Mouse (Mus musculus) T-helper 17 cell (primary cell): ENCODE results near the gene Tpcn1.

Experiments used
- in situ Hi-C, 2 experiments: fragments of 300-600 bp; cut with MboI, MseI; formaldehyde crosslinking; loops; 1 replicate in 1 of 2; 2 replicates in 1 of 2; pipeline ENCODE4 v1.15.1; 2025; ENCODE audit warnings: high pct_unique_total_duplicates in 2 of 2

The Tpcn1 gene

GRCm38 (mm10) chr5:120579898-120580626 lies 8.4 kb downstream of the Tpcn1 start:
- in situ Hi-C loops, result no loop called here

DNA sequence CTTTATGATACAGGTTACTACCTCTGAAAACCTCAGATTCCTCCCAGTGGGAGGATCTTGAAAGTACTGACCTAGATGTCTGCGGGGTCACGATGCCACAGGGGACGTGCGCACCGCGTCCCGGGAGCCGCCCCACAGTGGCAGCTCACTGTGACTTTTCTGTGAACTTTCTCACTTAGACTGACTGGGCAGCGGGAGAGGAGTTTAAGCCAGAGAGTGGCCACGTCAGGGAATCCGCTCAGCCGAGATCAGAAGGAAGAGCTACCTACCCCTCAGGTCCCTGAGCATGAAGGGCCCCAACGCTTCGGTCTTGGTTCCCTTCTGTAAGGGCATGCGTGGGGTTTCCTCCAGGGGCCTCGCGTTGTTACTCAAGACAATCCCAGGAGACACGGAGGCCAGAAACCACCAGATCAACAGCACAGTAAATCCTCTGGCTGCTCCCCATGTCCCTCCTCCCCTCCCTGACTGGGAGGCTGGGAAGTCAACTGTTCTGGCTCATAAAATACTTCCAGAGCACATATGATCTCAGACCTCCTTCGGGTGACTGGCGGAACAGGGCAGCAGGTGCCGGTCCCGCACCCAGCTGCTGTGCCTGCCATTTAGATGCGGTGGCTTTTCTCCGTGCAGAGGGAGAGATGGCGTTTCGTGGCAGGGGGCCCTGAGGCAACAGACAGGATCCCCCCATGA lies 9.1 kb downstream of the Tpcn1 start:
- in situ Hi-C loops, result no loop called here

DNA sequence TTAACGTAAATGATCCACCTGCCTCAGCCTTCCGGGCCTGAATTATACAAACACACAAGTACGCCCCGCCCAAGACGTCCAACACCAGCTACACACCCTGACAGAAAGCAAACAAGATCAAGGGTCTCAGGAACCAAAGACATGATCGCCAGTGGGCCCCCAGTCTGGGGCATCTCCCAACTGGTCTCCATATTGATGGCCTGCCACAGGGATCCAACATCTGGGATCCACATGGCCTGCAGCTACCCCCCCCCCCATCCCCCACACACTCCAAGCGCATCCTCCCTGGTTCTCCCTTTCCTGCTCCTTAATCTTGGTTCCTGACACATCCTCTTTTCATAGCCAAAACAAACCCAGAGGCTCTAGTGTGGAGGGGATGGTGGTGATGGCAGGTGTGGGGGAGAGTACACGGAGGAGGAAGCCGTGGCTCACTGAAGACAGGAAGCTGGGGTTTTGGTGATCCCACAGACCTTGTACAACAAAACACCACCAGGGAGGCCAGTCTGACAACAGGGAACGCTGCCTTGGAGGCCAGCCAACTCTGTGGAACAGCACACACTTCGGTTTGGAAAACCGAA lies 9.9 kb downstream of the Tpcn1 start:
- in situ Hi-C loops, result no loop called here

DNA sequence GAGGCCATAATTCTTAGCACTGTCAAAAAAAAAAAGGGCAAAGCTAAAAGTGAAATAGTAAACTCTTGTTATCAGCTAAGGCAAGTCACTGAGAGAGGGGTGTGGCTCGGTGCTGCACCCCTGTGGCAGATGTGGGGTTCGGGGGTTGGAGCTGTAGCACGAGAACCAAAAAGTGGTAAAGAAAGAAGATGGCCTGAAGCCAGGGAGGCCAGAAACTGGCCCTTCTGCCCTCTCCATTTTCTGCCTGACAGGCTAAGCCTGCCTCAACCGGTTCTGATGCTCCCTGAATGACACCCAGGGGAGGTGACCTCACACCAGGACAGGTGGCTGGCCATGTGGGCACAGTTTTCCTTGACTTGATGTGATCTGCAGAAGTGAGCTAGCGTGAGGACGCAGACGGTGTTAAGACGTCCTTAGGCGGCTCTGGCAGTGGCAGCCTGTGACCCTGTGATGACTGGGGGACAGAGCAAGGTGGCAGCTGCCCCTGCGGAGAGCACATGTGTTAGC lies 10.5 kb downstream of the Tpcn1 start:
- in situ Hi-C loops, result no loop called here

GRCm38 (mm10) chr5:120576781-120577301 lies 11.6 kb downstream of the Tpcn1 start:
- in situ Hi-C loops, result no loop called here

DNA sequence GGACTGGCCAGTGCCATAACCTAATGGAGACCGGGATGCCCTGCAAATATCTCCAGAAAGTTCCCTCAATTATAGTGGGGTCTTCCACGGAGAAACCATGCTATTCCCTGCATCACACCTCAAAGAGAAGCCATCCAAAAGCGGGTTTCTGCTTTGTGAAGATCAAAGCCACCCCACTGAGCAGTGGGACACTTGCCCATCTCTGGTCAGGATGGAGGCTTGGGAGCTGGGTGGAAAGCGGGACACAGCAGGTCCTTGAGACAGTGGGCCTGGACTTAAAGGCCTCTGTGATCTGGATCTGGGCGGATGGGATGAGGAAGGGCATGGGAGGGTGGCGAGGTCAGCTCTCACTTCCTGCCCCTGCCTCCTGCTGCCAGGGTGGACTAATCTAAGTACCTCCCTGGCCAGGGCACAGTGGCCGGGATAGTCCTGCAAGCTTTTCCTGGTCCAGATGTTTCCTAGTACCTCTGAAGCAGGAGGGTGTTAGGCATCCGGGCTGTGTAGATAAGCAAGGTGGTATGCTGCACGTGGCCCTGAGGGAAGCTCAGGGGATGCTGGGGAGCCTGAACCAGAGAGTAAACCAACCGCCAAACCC lies 13.9 kb downstream of the Tpcn1 start:
- in situ Hi-C loops, result no loop called here

GRCm38 (mm10) chr5:120571056-120571740 lies 17.3 kb downstream of the Tpcn1 start:
- in situ Hi-C loops, result no loop called here

- in situ Hi-C loops, result no loop called here
Observed at GRCm38 (mm10) chr5:120570289-120570897, 18.1 kb downstream of the Tpcn1 start.

GRCm38 (mm10) chr5:120569791-120570190 lies 18.7 kb downstream of the Tpcn1 start:
- in situ Hi-C loops, result no loop called here

DNA sequence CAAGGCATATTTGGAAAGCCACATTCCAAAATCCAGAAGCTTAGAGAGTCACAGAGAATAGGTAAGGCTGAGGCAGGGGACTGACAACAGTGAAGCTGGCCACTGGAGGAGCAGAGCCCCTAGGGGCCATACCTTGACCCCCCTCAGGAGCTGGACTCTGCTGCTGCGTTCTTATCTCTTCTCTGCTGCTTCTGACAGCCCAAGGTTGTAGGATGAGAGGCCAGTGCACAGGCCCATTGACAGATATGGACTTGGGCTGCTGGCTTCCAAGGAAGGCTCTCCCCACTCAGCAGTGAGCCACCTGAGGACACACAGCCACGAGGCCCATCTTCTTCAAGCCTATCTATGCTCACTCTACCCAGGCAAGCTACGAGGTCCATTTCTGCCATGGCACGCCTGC lies 19.5 kb downstream of the Tpcn1 start:
- in situ Hi-C loops, result no loop called here

DNA sequence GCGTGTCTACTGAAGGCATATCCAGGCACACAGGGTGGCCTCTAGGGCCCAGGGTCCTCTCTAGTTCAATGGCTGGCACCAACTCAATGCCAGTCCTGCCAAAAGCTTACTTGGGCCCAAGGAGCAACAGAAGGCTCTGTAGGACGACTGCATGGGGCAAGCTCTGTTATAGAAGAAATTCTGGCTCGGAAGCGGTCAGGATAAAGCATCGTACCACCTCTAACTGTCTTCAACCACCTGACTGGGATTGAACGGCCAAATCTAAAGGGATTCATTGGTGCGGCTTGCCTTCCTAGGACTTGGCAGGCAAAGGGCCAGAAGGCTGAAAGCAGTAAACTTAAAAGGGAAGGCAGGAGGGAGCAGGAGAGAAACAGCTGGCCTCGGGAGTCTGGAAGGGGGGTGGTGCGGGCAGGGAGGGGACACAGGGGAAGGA lies 20.1 kb downstream of the Tpcn1 start:
- in situ Hi-C loops, result no loop called here

DNA sequence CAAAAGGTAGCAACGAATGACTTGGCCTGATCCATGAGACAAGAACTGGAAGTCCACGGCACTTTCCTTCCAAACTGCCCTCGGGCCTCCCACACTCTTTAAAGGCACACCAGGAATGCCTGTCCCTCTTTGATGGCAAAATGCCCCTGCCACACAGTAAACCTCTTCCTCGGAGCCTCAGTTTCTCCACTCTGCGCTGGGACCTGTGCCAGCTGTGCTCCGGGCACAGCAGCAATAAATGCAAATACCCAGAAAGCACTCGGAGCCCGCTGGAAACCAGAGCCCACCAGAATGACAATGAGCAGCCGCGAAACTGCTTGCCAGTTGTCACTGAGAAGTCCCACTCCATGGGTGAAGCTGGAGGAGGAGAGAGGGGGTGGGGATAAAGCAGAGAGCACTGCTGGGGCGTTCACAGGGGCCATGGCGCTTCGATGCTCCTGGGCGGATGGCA lies 20.7 kb downstream of the Tpcn1 start:
- in situ Hi-C loops, result no loop called here

- in situ Hi-C loops, result no loop called here
Observed at GRCm38 (mm10) chr5:120567253-120567701, 21.2 kb downstream of the Tpcn1 start.

DNA sequence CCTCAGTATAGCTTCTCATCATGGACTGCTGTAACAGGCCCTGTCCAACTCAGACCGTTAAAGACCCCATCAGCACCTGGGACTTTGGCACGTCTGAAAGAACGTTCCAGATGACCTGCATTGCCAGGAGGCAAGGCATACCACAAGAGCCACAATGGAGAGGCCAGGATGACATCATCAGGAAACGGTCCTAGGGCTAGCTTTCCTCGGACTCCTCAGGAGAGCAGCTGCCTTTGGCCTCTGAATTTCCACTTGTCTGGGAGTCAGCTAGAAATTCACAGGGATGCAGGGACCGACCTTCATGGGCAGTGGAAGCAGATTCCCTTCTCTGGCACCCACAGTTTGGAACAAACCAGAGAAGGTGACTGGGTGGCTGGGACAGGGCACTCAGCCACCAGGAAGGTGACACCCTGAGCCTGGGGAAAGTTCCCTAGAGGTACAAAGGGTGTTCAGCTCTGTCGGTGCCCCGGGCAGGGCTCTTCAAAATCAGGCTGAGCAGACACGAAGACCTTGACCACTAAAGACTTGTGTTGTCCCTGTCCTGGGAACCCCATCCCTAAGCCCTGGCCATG lies 21.7 kb downstream of the Tpcn1 start:
- in situ Hi-C loops, result no loop called here

DNA sequence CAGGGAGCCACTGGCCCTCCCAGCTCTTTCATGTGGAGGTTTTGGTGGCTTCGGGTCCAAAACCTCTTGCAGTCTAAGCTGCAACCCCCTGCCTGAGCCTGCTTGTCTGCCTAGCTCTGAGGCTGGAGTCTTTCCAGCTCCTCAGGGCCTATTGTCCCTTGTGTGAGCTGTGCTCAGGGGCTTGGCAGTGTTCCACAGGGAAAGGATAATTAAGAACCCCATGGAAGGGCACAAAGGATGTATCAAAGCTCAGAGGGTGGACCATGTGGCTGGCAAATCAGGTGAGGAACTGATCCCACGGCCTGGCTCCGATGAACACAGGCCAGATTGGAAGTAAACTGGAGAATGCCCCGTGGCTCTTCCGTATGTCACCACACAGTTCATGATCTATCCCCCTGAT lies 22.4 kb downstream of the Tpcn1 start:
- in situ Hi-C loops, result no loop called here

DNA sequence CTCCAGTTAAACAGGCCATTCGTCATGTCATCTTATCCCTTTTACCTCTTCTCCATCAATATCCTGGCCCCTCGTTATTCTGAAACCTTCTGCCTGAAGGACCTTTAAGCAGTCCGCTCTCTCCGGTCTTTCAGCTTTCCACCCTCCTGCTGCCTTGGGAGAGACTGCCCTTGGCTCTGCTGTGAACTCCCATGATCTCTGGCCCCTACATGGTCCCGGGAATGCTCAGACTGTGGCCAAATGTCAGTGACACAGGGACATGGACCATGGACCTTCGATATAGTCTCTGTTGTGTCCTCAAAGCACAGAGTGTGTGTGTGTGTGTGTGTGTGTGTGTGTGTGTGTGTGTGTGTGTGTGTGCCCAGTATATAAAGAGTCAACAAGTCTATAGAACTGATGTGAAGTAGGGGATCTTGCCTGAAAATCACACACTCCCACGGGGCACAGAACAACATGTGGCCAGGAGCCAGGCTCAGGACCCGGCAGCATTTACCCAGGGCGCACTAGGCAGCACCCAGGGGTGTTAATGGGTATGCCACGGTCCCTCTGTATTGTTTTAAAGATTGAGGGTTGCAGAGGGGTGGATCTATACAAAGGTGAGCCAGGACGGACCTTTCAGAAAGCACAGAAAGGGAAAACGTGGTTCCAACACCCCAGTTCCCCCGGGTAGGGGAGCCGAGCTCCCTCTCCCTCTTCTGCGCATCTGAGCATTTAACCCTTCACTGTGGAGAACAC lies 23.1 kb downstream of the Tpcn1 start:
- in situ Hi-C loops, result no loop called here

GRCm38 (mm10) chr5:120563914-120564311 lies 24.6 kb downstream of the Tpcn1 start:
- in situ Hi-C loops, result no loop called here

DNA sequence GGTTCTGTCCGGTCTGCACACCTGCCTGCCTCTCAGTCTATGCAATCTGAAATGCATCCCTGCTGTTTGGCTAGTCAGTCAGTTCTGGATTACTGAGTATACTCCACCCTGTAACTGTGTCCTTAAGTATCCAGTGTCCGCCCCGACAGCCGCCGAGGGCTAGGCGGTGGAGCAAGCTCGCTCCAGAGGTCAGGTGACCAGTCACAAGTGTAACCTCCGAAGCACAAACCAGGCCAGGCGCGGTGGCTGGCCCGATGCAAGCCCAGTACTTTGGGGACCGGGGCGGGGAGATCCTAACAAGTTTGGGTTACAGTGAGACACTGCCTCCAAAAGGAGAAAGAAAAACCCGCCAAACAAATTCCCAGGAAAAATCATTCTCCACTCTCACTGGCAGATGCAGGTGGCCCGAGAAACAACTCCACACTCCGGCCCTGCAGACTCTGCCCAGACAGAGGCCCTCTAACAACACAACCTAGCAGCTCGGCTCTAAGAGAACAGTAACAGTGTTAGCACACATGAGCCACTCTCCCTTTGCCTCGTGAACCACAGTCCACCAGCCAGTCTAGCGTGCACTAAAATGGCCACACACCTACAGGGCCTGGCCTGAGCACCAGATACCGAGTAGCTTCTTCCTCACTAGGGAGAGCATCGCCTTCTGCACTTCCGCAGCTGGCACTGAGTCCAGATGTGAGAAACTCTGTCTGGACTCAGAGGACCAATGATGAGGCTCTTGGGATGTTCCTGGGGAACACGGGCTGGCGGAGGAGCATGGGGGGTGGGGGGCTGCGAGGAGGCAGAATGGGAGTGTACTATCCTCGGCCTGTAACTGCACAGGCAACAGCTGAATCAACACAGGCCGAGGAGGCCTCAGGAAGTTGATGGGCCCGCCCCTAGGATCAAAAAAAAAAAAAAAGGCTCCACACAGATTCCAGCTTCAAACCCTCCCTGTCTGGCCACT lies 25.2 kb downstream of the Tpcn1 start:
- in situ Hi-C loops, result no loop called here
